Mouse (Mus musculus) midbrain, embryonic 11.5 days (tissue): Measurements from ENCODE around the gene Dnajc11. TPM values are rescaled to one million over a fixed set of nuclear protein-coding genes. Genes with fewer than 3 reads are reported as not detected.
A peak's percentile ranks its signal among the peaks of the same experiment; 100 is the strongest.

Experiments
- ATAC-seq: fragments of 200-750 bp; cut with Nextera tagmentation; 2 replicates; pipeline ENCODE4 v1.8.0; 2017; ENCODE audit warnings: moderate TSS enrichment, moderate library complexity; ENCODE audit not compliant: low FRiP score
- DNase-seq: peaks from one replicate; pipeline ENCODE4 v3.0.0; 2015; ENCODE audit warnings: low spot score; ENCODE audit errors: missing footprints
- H3K27ac ChIP-seq: fragments of 300-500 bp; sonication (generic); 2 replicates; pipeline ENCODE4 v1.5.1; 2014; ENCODE audit warnings: low read depth, low read length
- H3K27me3 ChIP-seq: fragments of 300-500 bp; sonication (generic); 2 replicates; pipeline ENCODE4 v1.6.1; 2014; ENCODE audit warnings: mild to moderate bottlenecking, low read length, moderate library complexity, mixed read lengths; ENCODE audit not compliant: control insufficient read depth, insufficient read depth
- H3K36me3 ChIP-seq: fragments of 300-500 bp; sonication (generic); 2 replicates; pipeline ENCODE4 v1.6.1; 2014; ENCODE audit warnings: mild to moderate bottlenecking, low read length, moderate library complexity, mixed read lengths; ENCODE audit not compliant: control insufficient read depth, insufficient read depth
- H3K4me1 ChIP-seq: fragments of 300-500 bp; sonication (generic); 2 replicates; pipeline ENCODE4 v1.6.1; 2014; ENCODE audit warnings: low read length; ENCODE audit not compliant: control insufficient read depth, insufficient read depth
- H3K4me2 ChIP-seq: fragments of 300-500 bp; sonication (generic); 2 replicates; pipeline ENCODE4 v1.6.1; 2014; ENCODE audit warnings: mild to moderate bottlenecking, moderate library complexity
- H3K4me3 ChIP-seq: fragments of 300-500 bp; sonication (generic); 2 replicates; pipeline ENCODE4 v1.5.1; 2014; ENCODE audit warnings: low read depth, low read length
- H3K9ac ChIP-seq: fragments of 300-500 bp; sonication (generic); 2 replicates; pipeline ENCODE4 v1.6.1; 2014; ENCODE audit warnings: low read length
- H3K9me3 ChIP-seq: fragments of 300-500 bp; sonication (generic); 2 replicates; pipeline ENCODE4 v1.6.1; 2016; ENCODE audit warnings: low read length; ENCODE audit not compliant: control insufficient read depth
- WGBS: fragments of 180-500 bp; shearing (Covaris S2); extraction: QIAGEN DNeasy Blood & Tissue Kit; methylation state at CpG from one replicate; pipeline ENCODE4 v1.1.7; 2014; 5-methylcytosine and 5-hydroxymethylcytosine counted together
- polyA plus RNA-seq: library from polyadenylated mRNA; unstranded; fragments of >200 nt; fragmentation: Nextera tagmentation; extraction: Ambion mirVana; gene quantifications from 2 replicates; pipeline ENCODE4 v1.2.1, GENCODE M21; 2014

Gene Dnajc11
- polyA plus RNA-seq, 1 experiment from 2014 or later = 86.8 TPM

DNA sequence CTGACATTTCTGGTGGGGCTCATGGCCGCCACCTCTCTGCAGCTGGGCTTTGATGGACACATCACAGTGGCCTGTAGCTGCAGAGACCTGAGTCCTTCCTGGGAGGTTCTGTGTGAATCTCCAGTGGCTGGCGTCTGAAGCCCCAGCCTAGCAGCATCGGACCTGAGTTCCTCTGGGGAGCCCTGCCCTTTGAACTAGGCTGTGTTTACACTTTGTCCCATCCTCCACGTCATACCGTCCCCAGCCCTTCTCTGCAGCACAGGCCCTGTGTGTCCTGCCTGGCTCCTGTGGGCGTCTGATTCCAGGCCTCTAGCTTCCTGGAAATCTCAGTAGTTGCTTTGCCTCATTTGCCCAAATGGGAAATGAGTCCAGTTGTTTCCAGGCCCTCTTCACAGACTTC, 19.7 kb downstream of the Dnajc11 start:
- ATAC-seq (no peak), DNase-seq (no peak)
- Histone ChIP-seq H3K4me2 (no peak overlapping the region), H3K9ac (no peak overlapping the region), H3K9me3 (no peaks in the 10 kb centered on the region), H3K4me1 (no peaks in the 10 kb centered on the region), H3K27ac (no peak overlapping the region), H3K36me3 (peaks cover 21% of the 10 kb centered on the region), H3K4me3 (no peak overlapping the region), H3K27me3 (no peaks in the 10 kb centered on the region)
- WGBS = 87% methylated on average over 6 of the region's 6 CpGs

DNA sequence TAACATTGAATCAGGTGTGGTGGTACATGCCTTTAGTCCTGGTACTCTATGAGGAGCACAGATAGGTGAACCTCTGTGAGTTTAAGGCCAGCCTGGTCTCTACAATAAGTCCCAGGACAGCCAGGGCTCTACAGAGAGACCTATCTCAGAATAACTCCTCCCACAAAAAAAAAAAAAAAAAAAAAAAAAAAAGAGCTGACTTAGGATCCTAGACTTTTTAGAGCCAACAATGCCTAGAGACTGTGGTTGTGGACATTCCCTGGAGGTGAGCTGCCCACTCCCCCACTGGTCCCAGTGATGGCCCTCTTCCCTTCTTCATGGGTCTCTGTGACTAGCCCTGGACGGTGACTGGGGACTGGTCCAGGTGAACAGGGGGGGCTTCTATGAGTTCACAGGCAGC, 22.3 kb downstream of the Dnajc11 start:
- Histone ChIP-seq H3K9ac (no peak overlapping the region), H3K4me2 (no peak overlapping the region), H3K27me3 (no peaks in the 10 kb centered on the region), H3K4me1 (no peaks in the 10 kb centered on the region), H3K27ac (no peak overlapping the region), H3K9me3 (no peaks in the 10 kb centered on the region), H3K4me3 (no peak overlapping the region), H3K36me3 (peaks cover 25% of the 10 kb centered on the region)
- ATAC-seq = no peak
- peak; percentile 8 for DNase-seq
- WGBS = 94% methylated on average over 1 of the region's 1 CpGs

DNA sequence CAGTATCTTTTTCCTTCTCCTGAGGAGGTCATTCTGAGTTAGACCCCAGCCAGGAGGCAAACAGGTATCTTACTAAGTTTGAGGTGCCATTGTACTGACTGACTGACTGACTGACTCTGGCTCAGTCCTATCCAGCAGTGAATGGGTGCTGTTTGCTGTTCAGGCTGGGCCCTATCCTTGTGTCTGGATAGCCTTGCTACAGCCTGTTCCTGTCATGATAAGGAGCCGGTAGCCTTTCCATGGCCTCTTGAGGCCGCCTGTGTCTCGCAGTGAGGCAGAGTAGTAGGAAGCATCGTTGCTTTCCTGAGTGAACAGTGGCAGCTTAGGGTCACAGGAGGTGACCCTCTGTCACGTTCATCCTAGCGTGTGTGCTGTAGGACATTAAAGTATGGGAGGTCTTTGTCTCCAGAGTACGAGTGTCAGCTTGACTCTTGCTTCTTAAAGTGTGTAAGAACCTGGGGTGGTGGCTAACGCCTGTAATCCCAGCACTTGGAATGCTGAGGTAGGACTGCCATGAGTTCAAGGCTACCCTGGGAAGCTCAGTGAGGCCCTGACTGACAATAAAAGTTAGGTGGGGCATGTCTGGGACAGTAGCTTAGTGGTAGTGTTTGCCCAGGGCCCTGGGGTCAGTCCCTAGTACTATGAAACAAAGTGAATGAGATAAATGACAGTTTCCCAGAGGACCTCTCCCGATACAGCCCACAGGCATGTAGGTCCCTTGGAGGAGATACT, 24.3 kb downstream of the Dnajc11 start:
- Histone ChIP-seq H3K4me3 (no peak overlapping the region), H3K4me2 (no peak overlapping the region), H3K4me1 (no peaks in the 10 kb centered on the region), H3K36me3 (peaks cover 28% of the 10 kb centered on the region), H3K27me3 (no peaks in the 10 kb centered on the region), H3K27ac (no peak overlapping the region), H3K9me3 (no peaks in the 10 kb centered on the region), H3K9ac (no peak overlapping the region)
- ATAC-seq (no peak), DNase-seq (peak; percentile 73)
- 92% methylated on average over 9 of the region's 9 CpGs for WGBS

DNA sequence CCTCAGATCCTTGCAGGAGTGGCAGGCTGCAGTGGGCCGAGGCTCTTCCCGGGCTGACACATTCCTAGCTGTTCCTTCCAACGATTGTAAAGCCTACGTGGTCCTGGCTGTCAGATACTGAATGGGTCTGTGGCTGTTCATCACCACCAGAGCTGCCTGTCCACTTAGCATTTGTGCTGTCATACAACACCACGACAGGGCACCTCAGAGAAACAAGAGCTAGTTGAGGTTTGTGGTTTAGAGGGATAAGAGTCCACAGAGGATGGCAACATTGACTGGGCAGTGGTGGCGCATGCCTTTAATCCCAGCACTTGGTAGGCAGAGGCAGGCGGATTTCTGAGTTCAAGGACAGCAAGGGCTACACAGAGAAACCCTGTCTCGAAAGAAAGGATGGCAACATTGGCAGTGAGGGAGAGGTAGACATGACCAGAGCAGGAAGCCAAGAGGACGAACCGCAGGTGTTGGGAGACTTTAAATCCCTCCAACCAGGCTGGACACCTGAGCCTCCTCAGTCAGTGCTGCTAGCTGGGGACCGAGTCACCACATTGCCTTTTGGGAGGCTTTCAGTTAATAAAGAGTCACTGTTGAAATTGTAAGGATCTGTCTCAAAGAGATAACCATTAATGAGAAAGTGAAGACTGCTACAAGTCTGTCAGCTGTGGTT, 26.5 kb downstream of the Dnajc11 start:
- DNase-seq (peak; percentile 12), ATAC-seq (no peak)
- WGBS = 94% methylated on average over 11 of the region's 11 CpGs
- Histone ChIP-seq H3K27ac (no peak overlapping the region), H3K27me3 (no peaks in the 10 kb centered on the region), H3K4me1 (no peaks in the 10 kb centered on the region), H3K4me2 (no peak overlapping the region), H3K9ac (no peak overlapping the region), H3K9me3 (no peaks in the 10 kb centered on the region), H3K36me3 (peaks cover 30% of the 10 kb centered on the region), H3K4me3 (no peak overlapping the region)

DNA sequence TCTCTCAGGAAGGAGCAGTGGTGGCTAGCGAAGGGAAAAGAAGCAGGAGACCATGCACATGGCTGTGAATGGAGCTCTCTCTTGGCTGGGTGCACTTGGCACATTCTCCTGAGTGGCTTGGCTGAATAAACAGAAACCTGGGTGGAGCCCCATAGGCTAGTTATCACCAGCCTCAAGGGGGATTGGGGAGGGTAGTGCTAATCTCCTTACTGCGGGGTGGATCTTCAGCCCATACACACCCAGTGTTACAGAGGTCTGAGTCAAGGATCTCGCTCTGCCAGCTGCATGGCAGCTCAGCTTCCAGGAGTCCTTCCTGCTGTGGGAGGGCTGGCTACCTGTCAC, 27.0 kb downstream of the Dnajc11 start:
- Histone ChIP-seq H3K4me3 (no peak overlapping the region), H3K27ac (no peak overlapping the region), H3K9me3 (no peaks in the 10 kb centered on the region), H3K36me3 (peaks cover 31% of the 10 kb centered on the region), H3K9ac (no peak overlapping the region), H3K27me3 (no peaks in the 10 kb centered on the region), H3K4me1 (no peaks in the 10 kb centered on the region), H3K4me2 (no peak overlapping the region)
- WGBS = 88% methylated on average over 3 of the region's 3 CpGs
- ATAC-seq = no peak
- DNase-seq = peak; percentile 33

DNA sequence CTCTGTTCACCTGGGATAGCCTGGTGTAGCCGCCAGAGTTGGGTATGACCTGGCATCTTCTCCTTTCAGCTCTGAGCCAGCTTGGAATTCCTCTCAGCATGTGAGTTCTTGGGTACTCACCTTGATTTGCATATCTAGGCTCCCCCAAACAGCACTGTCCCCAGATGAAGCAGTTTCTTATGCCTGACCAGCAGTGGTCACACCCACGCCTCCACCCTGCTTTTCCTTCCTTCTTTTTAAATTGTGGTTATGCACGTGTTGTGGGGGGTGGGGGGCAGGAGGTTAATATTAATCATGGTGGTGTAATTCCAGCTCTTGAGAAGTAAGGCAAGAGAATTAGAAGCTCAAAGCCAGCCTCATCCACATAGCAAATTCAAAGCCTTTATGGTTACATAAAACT, 29.3 kb downstream of the Dnajc11 start:
- WGBS = 85% methylated on average over 3 of the region's 3 CpGs
- ATAC-seq = no peak
- Histone ChIP-seq H3K36me3 (peaks cover 25% of the 10 kb centered on the region), H3K4me2 (no peak overlapping the region), H3K9ac (no peak overlapping the region), H3K9me3 (no peaks in the 10 kb centered on the region), H3K27ac (no peak overlapping the region), H3K4me1 (no peaks in the 10 kb centered on the region), H3K4me3 (no peak overlapping the region), H3K27me3 (no peaks in the 10 kb centered on the region)
- peak; percentile 54 for DNase-seq

DNA sequence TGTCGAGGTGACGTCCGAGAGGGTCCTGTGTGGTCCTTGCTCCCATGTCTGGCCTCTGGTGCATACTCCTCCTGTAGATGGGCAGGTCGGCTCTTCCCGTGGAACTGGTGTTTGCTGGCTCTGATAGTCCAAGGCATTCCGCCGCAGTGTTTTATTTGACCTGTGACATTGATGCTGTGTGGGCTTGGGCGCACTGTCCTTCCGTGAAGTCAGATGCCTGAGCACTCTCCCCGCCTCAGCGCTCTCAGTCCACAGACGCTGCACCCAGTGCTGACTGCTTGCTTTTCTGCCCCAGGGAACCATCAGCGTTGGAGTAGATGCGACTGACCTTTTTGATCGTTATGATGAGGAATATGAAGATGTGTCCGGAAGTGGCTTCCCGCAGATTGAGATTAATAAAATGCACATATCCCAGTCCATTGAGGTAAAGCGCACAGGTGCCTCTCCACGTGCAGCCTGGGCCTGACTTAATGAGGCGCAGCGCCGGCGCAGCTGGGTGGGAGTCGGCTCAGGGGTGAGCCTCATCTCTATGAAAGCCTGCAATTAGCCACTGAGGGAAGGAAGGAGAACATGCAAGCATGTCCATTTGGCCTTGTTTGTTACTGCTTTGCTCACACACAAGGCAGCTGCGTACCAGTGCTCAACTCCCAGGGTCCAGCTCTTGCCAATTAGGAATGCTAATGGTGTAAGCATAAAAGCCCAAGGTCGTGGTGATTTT, 34.9 kb downstream of the Dnajc11 start:
- peaks cover 22% of the 10 kb centered on the region for H3K36me3 ChIP-seq
- no peaks in the 10 kb centered on the region for H3K27me3 ChIP-seq
- DNase-seq = no peak
- H3K9me3 ChIP-seq = no peaks in the 10 kb centered on the region
- H3K4me1 ChIP-seq = no peaks in the 10 kb centered on the region
- no peak overlapping the region for H3K4me2 ChIP-seq
- H3K27ac ChIP-seq = no peak overlapping the region
- ATAC-seq = no peak
- no peak overlapping the region for H3K9ac ChIP-seq
- H3K4me3 ChIP-seq = no peak overlapping the region
- 94% methylated on average over 26 of the region's 26 CpGs for WGBS

DNA sequence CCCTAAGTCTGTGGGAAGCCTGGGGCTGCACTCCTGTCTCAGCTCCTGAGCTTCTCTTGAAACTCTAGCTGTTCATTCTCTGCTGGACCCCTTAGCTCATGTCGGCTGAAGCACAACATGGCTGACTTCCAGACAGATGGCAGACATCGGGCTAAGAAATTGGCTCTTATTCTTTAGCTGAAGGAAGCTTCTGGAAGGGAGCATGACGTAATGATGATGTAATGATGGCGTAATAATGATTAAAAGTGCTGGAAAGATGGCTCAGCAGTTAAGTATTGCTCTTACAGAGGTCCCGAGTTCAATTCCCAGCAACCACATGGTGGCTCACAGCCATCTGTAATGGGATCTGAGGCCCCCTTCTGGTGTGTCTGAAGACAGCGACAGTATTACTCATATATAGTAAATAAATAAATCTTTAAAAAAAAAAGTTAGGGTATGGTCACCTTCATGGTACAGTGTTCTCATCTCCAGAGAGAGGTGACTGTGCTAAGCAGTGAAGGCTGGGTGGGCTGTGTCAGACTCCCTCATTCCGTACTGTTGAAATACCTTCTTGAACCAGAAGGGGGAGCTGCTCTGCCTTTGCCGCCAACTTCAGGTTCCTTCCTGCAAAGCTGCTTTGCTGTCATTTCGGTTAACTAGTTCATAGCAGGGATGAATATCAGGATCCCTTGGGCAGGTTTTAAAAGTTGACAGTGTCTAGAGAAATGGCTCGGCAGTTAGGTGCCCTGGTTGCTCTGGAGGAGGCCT, 38.9 kb downstream of the Dnajc11 start:
- no peaks in the 10 kb centered on the region for H3K27me3 ChIP-seq
- 73% methylated on average over 10 of the region's 10 CpGs for WGBS
- no peaks in the 10 kb centered on the region for H3K4me1 ChIP-seq
- H3K9me3 ChIP-seq = no peaks in the 10 kb centered on the region; the same call in 1 of the 2 replicates
- no peak overlapping the region for H3K9ac ChIP-seq
- no peak overlapping the region for H3K27ac ChIP-seq
- no peak overlapping the region for H3K4me3 ChIP-seq
- no peak overlapping the region for H3K4me2 ChIP-seq
- peaks cover 17% of the 10 kb centered on the region for H3K36me3 ChIP-seq
- ATAC-seq = 0 out of 2 replicates have a peak, but pooled peaks have one; percentile 44
- DNase-seq = peak; percentile 94
